Mouse (Mus musculus): ENCODE results near the gene Cdt1.

GRCm38 (mm10) chr8:122577116-122577515 is 9.3 kb downstream of the Cdt1 start:
- TF ChIP-seq CTCF (conservative IDR thresholded peaks at IDR 0.05 in 1 of 2, IDR thresholded peaks at IDR 0.05 in 1 of 2; ENCODE audit: low read depth in 2 of 2, low read length in 2 of 2) (no peak), POLR2A (IDR thresholded peaks at IDR 0.05; ENCODE audit: low read depth, low read length) (no peak), ZNF384 (IDR thresholded peaks at IDR 0.05; ENCODE audit: low read depth, low read length) (no peak), MAFK (IDR thresholded peaks at IDR 0.05; ENCODE audit: insufficient replicate concordance, low read length) (no peak), SMC3 (IDR thresholded peaks at IDR 0.05; ENCODE audit: low read depth, low read length) (no peak), PAX5 (IDR thresholded peaks at IDR 0.05; ENCODE audit: low read length) (no peak)

Data from CH12.LX (cell line).